Comparison of ENCODE assay signal across 15 mouse cellular contexts in the genomic region with DNA sequence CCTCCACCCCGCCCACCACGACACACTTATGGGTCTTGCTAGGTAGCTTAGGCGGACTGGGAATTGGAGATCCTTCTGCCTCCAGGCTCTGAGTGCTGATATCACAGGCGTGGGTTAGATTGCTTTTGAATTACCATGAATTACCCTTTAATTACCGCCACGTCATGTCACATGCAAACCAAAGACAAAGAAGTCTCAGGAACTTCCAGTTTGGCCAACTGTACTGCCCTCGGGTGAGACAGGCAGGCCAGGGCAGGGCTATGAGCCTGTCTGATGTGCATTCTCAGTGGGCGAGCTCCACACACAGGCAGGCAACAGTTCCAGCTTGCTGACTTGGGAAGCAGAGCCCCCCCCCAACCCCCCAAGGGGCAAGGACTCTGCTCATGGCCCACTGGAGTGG.
"Had no signal": no experiment of that assay in that cellular context is flagged by ENCODE, and none has a peak within 500 bp of the region (broad histone marks: within the 10 kb centered on the region; RNA-seq: fewer than 3 reads in every experiment).

No protein-coding gene starts in this region.

- H3K4me1 ChIP-seq: kidney, embryonic 15.5 days; limb, embryonic 12.5 days; limb, embryonic 15.5 days; liver, embryonic 12.5 days; liver, embryonic 15.5 days; lung, embryonic 15.5 days had no signal

- DNase-seq: kidney, postnatal 10 days; left cerebral cortex, postnatal 4 days; lung, adult 18-20 months; midbrain, embryonic 14.5 days; thymus, adult 2 months; thymus, postnatal 14 days; thymus, postnatal 4 days had no signal

- ATAC-seq: liver, embryonic 12.5 days had no signal

- H3K36me3 ChIP-seq: kidney, embryonic 15.5 days; limb, embryonic 12.5 days; limb, embryonic 15.5 days; liver, embryonic 12.5 days; liver, embryonic 15.5 days; lung, embryonic 15.5 days had no signal

- H3K27ac ChIP-seq: kidney, embryonic 15.5 days; limb, embryonic 12.5 days; limb, embryonic 15.5 days; liver, embryonic 12.5 days; liver, embryonic 15.5 days; lung, embryonic 15.5 days; stomach, postnatal 0 days had no signal

- H3K27me3 ChIP-seq: kidney, embryonic 15.5 days; limb, embryonic 12.5 days; limb, embryonic 15.5 days; liver, embryonic 12.5 days; liver, embryonic 15.5 days; lung, embryonic 15.5 days had no signal

- H3K4me2 ChIP-seq: kidney, embryonic 15.5 days; limb, embryonic 12.5 days; limb, embryonic 15.5 days; liver, embryonic 12.5 days; liver, embryonic 15.5 days; lung, embryonic 15.5 days; midbrain, embryonic 11.5 days had no signal

- H3K9ac ChIP-seq: kidney, embryonic 15.5 days; limb, embryonic 12.5 days; limb, embryonic 15.5 days; liver, embryonic 12.5 days; liver, embryonic 15.5 days; lung, embryonic 15.5 days had no signal

- H3K9me3 ChIP-seq: kidney, embryonic 15.5 days; limb, embryonic 12.5 days; limb, embryonic 15.5 days; liver, embryonic 12.5 days; liver, embryonic 15.5 days; lung, embryonic 15.5 days had no signal

- H3K4me3 ChIP-seq: kidney, embryonic 15.5 days; limb, embryonic 12.5 days; limb, embryonic 15.5 days; liver, embryonic 12.5 days; liver, embryonic 15.5 days; lung, embryonic 15.5 days had no signal
